Mouse (Mus musculus) midbrain, embryonic 15.5 days (tissue): ENCODE data around the gene Map4. TPM values are rescaled to one million over a fixed set of nuclear protein-coding genes. Genes with fewer than 3 reads are reported as not detected.

Experiments
- ATAC-seq: fragments of 200-750 bp; cut with Nextera tagmentation; replicated peaks from 2 replicates; pipeline ENCODE4 v1.8.0; 2017; ENCODE audit warnings: moderate TSS enrichment
- H3K27ac ChIP-seq: fragments of 300-500 bp; sonication (generic); 2 replicates; pipeline ENCODE4 v1.5.1; 2015; ENCODE audit warnings: mild to moderate bottlenecking, inconsistent platforms
- H3K27me3 ChIP-seq: fragments of 300-500 bp; sonication (generic); replicated peaks from 2 replicates; pipeline ENCODE4 v1.6.1; 2015; ENCODE audit warnings: inconsistent platforms
- H3K36me3 ChIP-seq: fragments of 300-500 bp; sonication (generic); replicated peaks from 2 replicates; pipeline ENCODE4 v1.6.1; 2015; ENCODE audit warnings: inconsistent platforms
- H3K4me1 ChIP-seq: fragments of 300-500 bp; sonication (generic); 2 replicates; pipeline ENCODE4 v1.6.1; 2015; ENCODE audit warnings: inconsistent platforms
- H3K4me2 ChIP-seq: fragments of 300-500 bp; sonication (generic); 2 replicates; pipeline ENCODE4 v1.6.1; 2015; ENCODE audit warnings: inconsistent platforms, mild to moderate bottlenecking, moderate library complexity
- H3K4me3 ChIP-seq: fragments of 300-500 bp; sonication (generic); 2 replicates; pipeline ENCODE4 v1.5.1; 2015; ENCODE audit warnings: mild to moderate bottlenecking, inconsistent platforms
- H3K9ac ChIP-seq: fragments of 300-500 bp; sonication (generic); 2 replicates; pipeline ENCODE4 v1.6.1; 2015; ENCODE audit warnings: mild to moderate bottlenecking, inconsistent platforms
- H3K9me3 ChIP-seq: fragments of 300-500 bp; sonication (generic); 2 replicates; pipeline ENCODE4 v1.6.1; 2016; ENCODE audit warnings: inconsistent platforms
- WGBS: fragments of 180-500 bp; shearing (Covaris S2); methylation state at CpG from one replicate; pipeline ENCODE4 v1.1.7; 2015; ENCODE audit warnings: mixed read lengths; 5-methylcytosine and 5-hydroxymethylcytosine counted together
- polyA plus RNA-seq: library from polyadenylated mRNA; unstranded; fragments of >200 nt; fragmentation: Nextera tagmentation; extraction: Ambion mirVana; gene quantifications from 2 replicates; pipeline ENCODE4 v1.2.1, GENCODE M21; 2015

The Map4 gene
- polyA plus RNA-seq, 1 experiment from 2014 or later = 181 TPM

DNA sequence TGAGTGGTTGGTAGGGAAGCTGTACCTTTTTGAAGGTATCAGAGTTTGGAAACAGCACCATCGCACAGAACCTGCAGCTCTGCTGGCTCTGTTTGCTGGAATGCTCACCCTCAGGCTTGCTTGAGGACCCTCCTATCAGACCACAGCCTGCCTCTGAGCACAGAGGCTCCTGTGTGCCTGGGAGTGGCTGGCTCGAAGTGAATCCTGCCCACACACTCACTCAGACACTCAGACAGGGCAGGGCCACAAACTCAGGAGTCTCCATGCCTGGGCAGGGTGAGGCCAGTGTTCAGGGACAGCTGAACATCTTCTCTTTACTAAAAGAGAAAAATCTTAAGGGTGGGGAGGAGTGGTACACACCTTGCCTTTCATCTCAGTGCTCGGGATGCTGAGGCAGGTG lies 30.7 kb upstream of the Map4 start:
- Histone ChIP-seq H3K4me3 (no peak overlapping the region), H3K4me1 (no peaks in the 10 kb centered on the region), H3K27me3 (no peaks in the 10 kb centered on the region), H3K4me2 (no peak overlapping the region), H3K36me3 (no peaks in the 10 kb centered on the region), H3K9me3 (no peaks in the 10 kb centered on the region), H3K9ac (no peak overlapping the region), H3K27ac (no peak overlapping the region)
- 92% methylated on average over 3 of the region's 3 CpGs for WGBS
- no peak for ATAC-seq

DNA sequence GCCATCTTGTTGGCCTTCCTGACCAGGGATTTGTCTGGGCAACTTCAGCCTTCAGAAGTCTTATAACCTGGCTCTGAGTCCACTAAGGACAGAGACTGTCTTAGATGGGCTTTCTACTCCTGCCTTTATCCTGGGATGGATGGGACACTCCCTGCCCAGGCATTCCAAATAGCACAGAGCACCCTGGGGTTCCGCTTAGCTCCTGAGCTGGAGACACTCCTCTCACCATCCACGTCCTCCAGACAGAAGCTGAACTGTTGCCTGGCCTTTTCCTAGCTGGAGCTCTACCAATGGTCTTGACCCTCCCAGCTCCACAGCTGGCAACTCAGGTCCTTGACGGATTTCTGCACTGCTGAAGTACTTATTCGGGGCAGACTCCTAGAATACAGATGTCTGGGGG lies 29.0 kb upstream of the Map4 start:
- no peaks in the 10 kb centered on the region for H3K4me1 ChIP-seq
- H3K36me3 ChIP-seq = no peaks in the 10 kb centered on the region
- no peaks in the 10 kb centered on the region for H3K27me3 ChIP-seq
- 55% methylated on average over 4 of the region's 4 CpGs for WGBS
- no peaks in the 10 kb centered on the region for H3K9me3 ChIP-seq
- H3K4me3 ChIP-seq = no peak overlapping the region
- no peak overlapping the region for H3K4me2 ChIP-seq
- ATAC-seq = no peak
- H3K27ac ChIP-seq = no peak overlapping the region
- H3K9ac ChIP-seq = no peak overlapping the region

DNA sequence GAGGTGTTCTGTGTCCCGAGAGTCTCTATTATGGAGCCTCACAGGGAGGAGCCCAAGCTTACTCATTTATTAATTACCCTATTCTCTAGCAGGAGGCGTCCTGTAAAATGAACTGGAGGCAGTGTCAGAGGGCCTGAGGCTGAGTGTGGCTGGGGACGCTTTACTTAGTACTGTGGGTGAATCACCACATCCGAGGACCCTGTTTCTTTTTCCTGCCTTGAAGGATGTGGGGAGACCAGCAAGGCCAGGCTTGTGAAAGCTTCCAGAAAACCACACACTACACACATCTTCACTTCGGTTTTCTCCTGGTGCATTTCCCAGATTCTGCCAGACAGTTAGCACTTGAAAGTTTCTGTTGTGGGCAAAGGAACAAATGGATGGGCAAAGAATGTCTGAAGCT lies 28.5 kb upstream of the Map4 start:
- no peaks in the 10 kb centered on the region for H3K4me1 ChIP-seq
- H3K27ac ChIP-seq = no peak overlapping the region
- no peaks in the 10 kb centered on the region for H3K27me3 ChIP-seq
- no peak overlapping the region for H3K4me3 ChIP-seq
- no peaks in the 10 kb centered on the region for H3K36me3 ChIP-seq
- no peak for ATAC-seq
- no peaks in the 10 kb centered on the region for H3K9me3 ChIP-seq
- no peak overlapping the region for H3K9ac ChIP-seq
- H3K4me2 ChIP-seq = no peak overlapping the region
- 73% methylated on average over 5 of the region's 5 CpGs for WGBS

DNA sequence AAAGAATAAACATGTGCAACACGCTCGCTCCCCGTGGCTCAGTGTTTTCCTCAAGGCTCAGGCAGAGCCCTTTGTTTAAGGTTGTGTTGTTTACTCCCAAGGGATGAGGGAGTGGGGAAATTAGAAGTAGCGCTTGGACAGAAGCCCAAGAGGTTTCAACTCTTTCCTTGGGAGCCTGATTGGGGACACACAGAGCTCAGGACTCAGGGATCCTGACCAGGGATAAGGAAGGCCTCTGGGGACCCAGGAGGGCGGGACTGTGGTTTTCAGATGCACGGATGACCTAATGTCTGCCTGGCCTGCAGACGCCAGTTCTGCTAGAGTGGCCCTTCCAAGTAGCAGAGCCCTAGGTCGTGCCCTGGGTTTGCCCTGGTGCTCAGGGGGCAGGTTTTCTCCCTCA lies 24.0 kb upstream of the Map4 start:
- 64% methylated on average over 8 of the region's 8 CpGs for WGBS
- H3K4me2 ChIP-seq = no peak overlapping the region
- no peak overlapping the region for H3K27ac ChIP-seq
- H3K36me3 ChIP-seq = no peaks in the 10 kb centered on the region
- no peaks in the 10 kb centered on the region for H3K27me3 ChIP-seq
- no peak for ATAC-seq
- no peak overlapping the region for H3K9ac ChIP-seq
- no peaks in the 10 kb centered on the region for H3K9me3 ChIP-seq
- no peaks in the 10 kb centered on the region for H3K4me1 ChIP-seq
- H3K4me3 ChIP-seq = no peak overlapping the region

DNA sequence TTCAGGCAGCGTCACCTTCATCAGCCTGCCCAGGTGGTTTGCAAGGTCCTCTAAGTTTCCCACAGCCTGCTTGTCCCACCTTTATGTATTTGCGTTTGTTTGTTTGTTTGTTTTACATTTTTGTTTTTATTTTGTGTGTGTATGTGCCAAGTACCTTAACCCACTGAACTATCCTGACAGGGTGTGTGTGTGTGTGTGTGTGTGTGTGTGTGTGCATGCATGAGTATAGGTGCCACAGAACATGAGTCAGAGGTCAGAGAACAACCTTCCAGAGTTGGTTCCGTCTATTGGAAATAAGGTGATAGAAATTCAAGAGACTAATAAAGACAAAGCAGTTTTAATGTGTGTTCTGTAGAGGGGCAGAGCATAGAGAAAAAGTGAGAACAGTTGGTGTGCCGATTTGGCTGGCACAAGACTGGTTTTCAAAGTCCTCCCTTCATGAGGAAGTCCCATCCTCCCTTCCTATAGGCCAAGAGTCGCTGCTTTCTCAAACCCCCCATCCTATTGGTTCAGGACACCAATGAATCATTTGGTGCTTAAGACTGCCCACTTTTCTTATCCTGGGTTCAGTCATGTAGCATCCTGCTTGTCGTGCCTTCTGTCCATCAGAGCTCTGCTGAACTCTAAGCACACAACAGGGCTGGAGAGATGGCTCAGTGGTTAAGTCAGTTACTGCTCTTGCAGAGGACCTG lies 23.3 kb upstream of the Map4 start:
- Histone ChIP-seq H3K27ac (no peak overlapping the region), H3K36me3 (no peaks in the 10 kb centered on the region), H3K4me3 (no peak overlapping the region), H3K27me3 (no peaks in the 10 kb centered on the region), H3K4me2 (no peak overlapping the region), H3K9me3 (no peaks in the 10 kb centered on the region), H3K4me1 (no peaks in the 10 kb centered on the region), H3K9ac (no peak overlapping the region)
- WGBS = 81% methylated on average over 6 of the region's 6 CpGs
- no peak for ATAC-seq

DNA sequence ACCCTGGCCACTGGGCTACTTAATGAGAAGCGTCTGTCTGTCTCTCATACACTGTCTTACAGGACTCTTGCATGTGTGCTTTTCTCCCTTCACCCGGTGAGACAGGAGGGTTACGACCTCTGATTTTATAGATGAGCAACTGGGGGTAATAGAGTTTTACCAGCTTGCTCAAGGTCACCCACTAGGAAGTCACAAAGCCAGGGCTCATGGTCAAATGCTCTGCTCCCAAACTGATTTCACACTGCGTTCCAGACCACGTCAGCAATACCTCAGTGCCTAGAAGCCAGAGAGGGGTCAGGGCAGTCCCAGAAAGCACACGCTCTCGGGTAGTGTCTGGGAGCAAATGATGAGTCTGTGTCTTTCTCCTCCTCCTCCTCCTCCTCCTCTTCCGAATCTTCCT lies 22.2 kb upstream of the Map4 start:
- Histone ChIP-seq H3K4me3 (no peak overlapping the region), H3K27ac (no peak overlapping the region), H3K9ac (no peak overlapping the region), H3K36me3 (no peaks in the 10 kb centered on the region), H3K9me3 (no peaks in the 10 kb centered on the region), H3K4me2 (no peak overlapping the region), H3K27me3 (no peaks in the 10 kb centered on the region), H3K4me1 (no peaks in the 10 kb centered on the region)
- 83% methylated on average over 8 of the region's 8 CpGs for WGBS
- no peak for ATAC-seq

DNA sequence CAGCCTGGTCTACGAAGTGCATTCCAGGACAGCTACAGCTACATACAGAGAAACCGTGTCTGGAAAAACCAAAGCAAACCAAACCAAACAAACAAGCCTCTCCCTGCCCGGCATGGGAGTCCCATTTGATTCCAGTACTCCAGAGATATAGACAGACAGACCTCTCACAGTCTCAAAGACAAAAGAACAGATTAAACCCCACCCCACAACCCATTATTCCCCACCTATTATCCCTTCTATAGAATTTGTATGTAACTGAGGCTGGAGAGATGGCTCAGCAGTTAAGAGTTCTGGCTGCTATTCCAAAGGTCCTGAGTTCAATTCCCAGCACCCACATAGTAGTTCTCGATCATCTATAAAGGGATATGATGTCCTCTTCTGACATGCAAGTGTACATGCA lies 21.3 kb upstream of the Map4 start:
- 92% methylated on average over 4 of the region's 4 CpGs for WGBS
- Histone ChIP-seq H3K27me3 (no peaks in the 10 kb centered on the region), H3K27ac (no peak overlapping the region), H3K9me3 (no peaks in the 10 kb centered on the region), H3K4me3 (no peak overlapping the region), H3K9ac (no peak overlapping the region), H3K4me1 (no peaks in the 10 kb centered on the region), H3K4me2 (no peak overlapping the region), H3K36me3 (no peaks in the 10 kb centered on the region)
- no peak for ATAC-seq

DNA sequence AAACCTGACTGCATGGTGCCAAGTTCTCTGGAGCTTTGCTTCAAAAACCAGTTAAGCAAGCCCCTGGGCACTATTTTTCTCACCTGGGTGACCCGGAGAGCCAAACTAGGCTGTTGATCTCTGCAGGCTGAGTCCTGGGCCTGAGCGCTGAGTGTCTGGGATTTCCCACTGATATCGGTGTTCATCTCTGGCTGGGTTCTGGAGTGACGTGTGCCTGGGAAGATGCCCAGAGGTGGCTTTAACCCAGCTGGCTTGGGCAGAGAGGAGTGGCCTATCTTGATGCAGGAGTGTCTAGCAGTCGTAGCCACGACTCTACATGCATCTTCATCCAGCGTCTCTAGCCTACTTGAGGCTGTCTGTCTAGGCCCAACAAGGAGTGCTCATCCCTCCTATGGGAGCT lies 19.5 kb upstream of the Map4 start:
- Histone ChIP-seq H3K9me3 (no peaks in the 10 kb centered on the region), H3K27me3 (no peaks in the 10 kb centered on the region), H3K9ac (no peak overlapping the region), H3K4me2 (no peak overlapping the region), H3K4me3 (no peak overlapping the region), H3K4me1 (no peaks in the 10 kb centered on the region), H3K36me3 (no peaks in the 10 kb centered on the region), H3K27ac (no peak overlapping the region)
- no peak for ATAC-seq
- 89% methylated on average over 7 of the region's 7 CpGs for WGBS

DNA sequence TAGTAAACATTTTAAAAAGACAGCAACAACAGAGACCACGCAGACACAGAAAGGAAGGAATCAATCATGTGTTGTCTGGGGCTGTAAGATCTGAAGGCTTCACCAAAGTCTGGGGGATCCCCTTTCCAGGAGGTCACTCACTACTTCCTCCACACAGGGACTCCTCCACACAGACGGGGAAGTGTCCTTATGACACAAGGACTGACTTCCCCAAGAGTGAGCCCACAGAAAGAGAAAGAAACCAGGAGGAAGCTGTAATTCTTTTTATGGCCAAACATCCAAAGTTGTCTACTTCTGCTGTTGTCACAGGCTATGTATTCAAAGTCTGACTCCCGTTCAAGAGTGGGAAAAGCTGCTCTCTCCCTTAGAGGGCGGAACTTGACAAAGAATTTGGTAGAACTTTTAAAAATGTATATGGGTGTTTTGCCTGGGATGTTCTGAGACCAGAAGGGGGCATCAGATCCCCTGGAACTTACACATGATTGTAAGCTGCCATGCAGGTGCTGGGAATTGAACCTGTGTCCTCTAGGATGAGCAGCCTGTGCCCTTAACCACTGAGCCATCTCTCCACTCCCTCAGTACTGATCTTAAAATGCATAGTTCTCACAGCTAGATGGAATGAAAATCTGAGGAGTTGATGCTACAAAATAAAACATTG lies 16.9 kb upstream of the Map4 start:
- Histone ChIP-seq H3K27ac (no peak overlapping the region), H3K9ac (no peak overlapping the region), H3K4me3 (no peak overlapping the region), H3K4me1 (no peaks in the 10 kb centered on the region), H3K4me2 (no peak overlapping the region), H3K36me3 (no peaks in the 10 kb centered on the region), H3K27me3 (no peaks in the 10 kb centered on the region), H3K9me3 (no peaks in the 10 kb centered on the region)
- ATAC-seq = no peak
- WGBS = 67% methylated on average over 4 of the region's 4 CpGs

DNA sequence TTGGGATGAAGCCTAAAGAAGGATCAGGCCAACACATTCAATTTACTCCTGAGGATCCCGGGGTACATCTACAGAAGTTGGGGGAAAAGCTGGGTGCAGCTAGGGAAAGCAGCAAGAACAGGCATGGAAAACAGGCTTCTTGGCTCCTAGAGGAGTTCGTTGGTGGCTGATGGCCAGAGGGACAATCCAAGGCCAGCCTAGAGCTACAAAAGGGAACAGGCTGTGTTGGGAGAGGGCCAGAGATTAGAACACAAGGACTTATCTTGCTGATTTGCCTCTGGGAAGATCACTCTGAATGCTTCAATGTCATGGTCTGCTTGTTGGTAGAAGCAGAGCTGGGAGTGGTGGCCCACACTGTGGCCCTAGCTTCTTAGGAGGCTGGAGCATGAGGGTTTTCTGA lies 13.3 kb upstream of the Map4 start:
- no peak overlapping the region for H3K9ac ChIP-seq
- WGBS = 81% methylated on average over 2 of the region's 2 CpGs
- no peak overlapping the region for H3K4me3 ChIP-seq
- no peak overlapping the region for H3K4me2 ChIP-seq
- no peaks in the 10 kb centered on the region for H3K36me3 ChIP-seq
- no peaks in the 10 kb centered on the region for H3K9me3 ChIP-seq
- no peak for ATAC-seq
- no peak overlapping the region for H3K27ac ChIP-seq
- no peaks in the 10 kb centered on the region for H3K27me3 ChIP-seq
- no peaks in the 10 kb centered on the region for H3K4me1 ChIP-seq

DNA sequence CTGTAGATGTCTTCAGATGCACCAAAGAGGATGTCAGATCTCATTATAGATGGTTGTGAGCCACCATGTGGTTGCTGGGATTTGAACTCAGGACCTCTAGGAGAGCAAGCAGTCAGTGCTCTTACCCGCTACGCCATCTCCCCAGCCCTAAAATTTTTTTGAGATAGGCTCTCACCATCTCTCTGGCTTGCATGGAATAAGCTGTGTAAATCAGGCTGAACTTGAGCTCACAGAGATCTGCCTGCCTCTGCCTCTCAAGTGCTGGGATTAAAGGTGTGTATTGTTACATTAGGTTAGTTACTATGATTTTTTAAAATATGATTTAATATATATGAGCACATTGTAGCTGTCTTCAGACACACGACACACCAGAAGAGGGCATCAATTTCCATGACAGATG lies 2.1 kb upstream of the Map4 start:
- no peak overlapping the region for H3K27ac ChIP-seq
- no peak for ATAC-seq
- 98% methylated on average over 3 of the region's 3 CpGs for WGBS
- H3K4me2 ChIP-seq = no peak overlapping the region
- no peaks in the 10 kb centered on the region for H3K36me3 ChIP-seq
- H3K4me3 ChIP-seq = no peak overlapping the region
- H3K27me3 ChIP-seq = no peaks in the 10 kb centered on the region
- no peak overlapping the region for H3K9ac ChIP-seq
- H3K4me1 ChIP-seq = peaks cover 14% of the 10 kb centered on the region
- no peaks in the 10 kb centered on the region for H3K9me3 ChIP-seq

DNA sequence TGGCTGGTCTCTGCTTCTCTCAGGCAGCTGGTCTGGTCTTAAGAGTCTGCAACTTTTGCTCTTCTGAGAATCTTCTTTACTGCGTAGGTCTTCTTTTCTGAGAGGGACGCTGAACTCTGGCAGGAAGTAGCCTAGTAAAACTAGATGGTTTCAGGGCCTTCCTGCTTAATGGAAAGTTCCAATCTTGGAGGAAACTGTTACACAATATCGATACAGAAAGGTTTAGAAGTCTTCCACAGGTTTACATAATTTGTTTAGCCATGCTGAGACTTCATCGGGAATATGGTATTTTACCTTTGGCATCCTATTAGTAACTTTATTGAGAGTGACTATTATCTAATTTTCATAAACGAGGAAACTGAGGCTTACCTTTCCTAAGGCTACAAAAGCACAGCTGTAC lies 1.2 kb upstream of the Map4 start:
- H3K9ac ChIP-seq = no peak overlapping the region
- no peaks in the 10 kb centered on the region for H3K9me3 ChIP-seq
- no peaks in the 10 kb centered on the region for H3K27me3 ChIP-seq
- no peak for ATAC-seq
- no peak overlapping the region for H3K27ac ChIP-seq
- H3K4me3 ChIP-seq = no peak overlapping the region
- 95% methylated on average over 5 of the region's 5 CpGs for WGBS
- H3K4me2 ChIP-seq = no peak overlapping the region
- no peaks in the 10 kb centered on the region for H3K36me3 ChIP-seq
- peaks cover 14% of the 10 kb centered on the region for H3K4me1 ChIP-seq

DNA sequence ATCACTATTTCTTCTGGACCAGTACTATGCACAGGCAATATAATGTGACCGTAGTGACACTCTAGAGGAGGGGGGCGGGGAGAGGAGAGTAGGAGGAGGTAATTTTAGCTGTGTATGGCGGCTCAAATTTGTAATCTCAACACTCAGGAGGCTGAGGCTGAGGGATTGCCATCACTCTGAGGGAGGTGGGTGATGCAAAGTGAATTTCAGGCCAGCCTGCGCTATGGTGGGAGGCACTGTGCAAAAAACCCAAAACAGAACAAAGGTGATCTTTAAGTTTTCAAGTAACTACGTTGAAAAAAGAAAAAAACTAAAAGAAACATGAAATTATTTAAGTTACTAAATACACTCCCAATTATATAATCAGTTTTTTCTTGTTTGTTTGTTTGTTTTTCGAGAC lies 508 bp upstream of the Map4 start:
- WGBS = 81% methylated on average over 6 of the region's 6 CpGs
- peak overlapping the region; percentile 80 for H3K4me3 ChIP-seq

More for the DNA sequence above, 508 bp upstream of the Map4 start:
- Histone ChIP-seq H3K4me1 (peaks cover 14% of the 10 kb centered on the region), H3K9ac (0 out of 2 replicates have a peak overlapping the region, but pooled peaks have one; percentile 40), H3K36me3 (no peaks in the 10 kb centered on the region), H3K4me2 (peak overlapping the region; percentile 46), H3K27me3 (no peaks in the 10 kb centered on the region), H3K9me3 (no peaks in the 10 kb centered on the region), H3K27ac (peak overlapping the region; percentile 92)
- no peak for ATAC-seq
